Mouse (Mus musculus): ENCODE measurements at regions not wholly inside any gene's neighbourhood (a gene's known extent, or its start where the extent isn't known, plus 50 kb on each side); places are given as distances from the start of the nearest gene placed in this dataset.

DNA sequence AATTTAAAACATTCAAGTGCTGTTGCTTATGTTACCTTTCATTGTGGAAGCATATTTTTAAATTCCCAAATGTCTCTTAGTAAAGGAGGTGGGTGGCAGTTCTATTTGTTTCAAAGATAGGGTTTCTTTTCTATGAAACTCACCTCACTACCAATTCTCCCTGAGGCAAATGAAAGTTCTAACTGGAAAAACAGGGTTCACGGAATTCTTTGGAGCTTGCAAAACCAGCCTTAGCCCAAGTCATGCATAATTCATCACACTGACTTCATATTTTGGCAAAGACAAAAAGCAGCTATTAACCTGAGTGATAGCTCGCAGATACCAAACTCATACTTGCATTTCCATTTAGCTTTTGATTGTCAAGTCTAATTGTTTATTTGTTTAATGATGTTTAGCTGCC lies 73.8 kb downstream of the Dio2 start:
- DNase-seq (ENCODE audit: low spot score in 2 of 2) = no peak

DNA sequence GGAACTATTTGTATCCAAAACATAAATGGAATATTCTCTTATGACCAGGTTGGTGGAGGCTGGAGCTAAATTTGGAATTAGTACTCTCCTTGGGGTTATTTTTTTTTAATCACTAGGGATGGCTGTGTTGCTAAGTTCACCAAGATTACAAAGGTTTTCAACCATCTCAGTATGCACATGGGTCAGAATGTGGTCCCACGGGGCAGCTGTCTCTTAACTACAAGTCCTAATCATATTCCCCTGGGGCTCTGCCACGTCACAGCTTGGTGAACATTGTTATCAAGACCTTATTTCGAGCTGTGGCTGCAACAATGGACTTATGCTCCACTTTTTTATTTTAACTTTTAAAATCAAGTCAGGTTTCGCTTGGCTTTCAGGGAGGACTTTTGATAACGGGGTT lies 92.8 kb downstream of the Dio2 start:
- no peak for DNase-seq (ENCODE audit: low spot score in 2 of 2)

- DNase-seq (ENCODE audit: low spot score in 2 of 2) = no peak
Measured at GRCm38 (mm10) chr12:90643891-90644290, 94.3 kb downstream of the Dio2 start.

DNA sequence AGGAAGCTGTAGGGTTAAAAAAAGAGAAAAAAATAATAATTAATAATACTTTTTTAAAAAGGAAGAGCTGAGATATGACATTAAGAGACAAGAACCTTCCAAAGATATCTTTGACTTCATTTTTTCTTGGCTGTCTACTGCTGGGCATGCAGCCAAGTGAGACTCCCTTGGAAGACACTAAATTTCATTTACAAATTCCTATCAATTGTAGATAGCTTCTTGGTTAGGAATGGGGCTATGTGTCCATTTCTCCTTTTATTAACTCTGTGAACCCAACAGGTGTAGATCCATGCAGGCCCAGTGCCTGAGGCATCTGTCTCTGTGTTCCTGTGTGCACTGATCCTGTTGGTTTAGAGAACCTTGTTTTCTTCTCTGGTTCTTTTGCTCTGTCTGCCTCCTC lies 113.4 kb downstream of the Dio2 start:
- no peak for DNase-seq (ENCODE audit: low spot score in 2 of 2)

DNA sequence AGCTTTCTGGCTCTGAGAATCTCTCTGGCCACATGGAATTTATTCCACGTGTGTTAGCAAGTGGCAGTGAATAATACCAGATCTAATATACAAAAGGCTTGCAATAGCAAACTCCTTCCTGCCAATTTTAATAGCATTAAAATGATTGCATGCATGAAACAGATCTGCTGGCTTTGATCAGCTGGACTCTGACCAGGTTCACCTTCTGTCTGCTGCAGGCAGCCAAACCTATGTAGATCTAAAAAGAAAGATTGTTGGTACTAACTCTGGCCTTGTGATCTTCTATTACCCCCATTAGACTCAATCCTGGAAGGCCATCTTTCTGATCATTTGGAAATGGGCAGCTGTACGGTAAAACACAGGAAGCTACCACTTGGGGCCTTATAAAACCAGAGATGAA lies 114.8 kb downstream of the Dio2 start:
- DNase-seq (ENCODE audit: low spot score in 2 of 2) = no peak

GRCm38 (mm10) chr12:90608810-90609209 lies 129.4 kb downstream of the Dio2 start:
- no peak for DNase-seq (ENCODE audit: low spot score in 2 of 2)

DNA sequence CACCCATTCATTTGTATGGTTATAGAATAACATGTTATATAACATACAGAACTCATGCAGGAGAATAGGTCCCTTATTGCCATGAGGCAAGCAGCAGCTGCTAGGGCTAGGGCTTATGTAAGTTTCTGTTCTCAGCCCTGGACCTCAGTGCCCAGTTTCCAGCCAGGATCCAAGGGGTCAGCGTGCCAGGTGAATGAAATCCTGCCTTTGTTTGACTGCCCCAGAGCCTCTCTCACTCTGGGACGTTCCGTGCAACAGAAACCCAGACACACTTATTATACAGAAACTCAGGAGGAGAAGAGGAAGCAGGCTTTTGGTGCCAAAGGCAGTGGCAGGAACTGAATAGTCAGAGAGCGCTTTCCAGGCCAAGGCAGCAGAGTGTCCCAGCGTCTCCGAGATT lies 130.3 kb downstream of the Dio2 start:
- DNase-seq (ENCODE audit: low spot score in 2 of 2) = no peak

GRCm38 (mm10) chr12:90580006-90580405 lies 158.2 kb downstream of the Dio2 start:
- DNase-seq (ENCODE audit: low spot score in 2 of 2) = no peak

DNA sequence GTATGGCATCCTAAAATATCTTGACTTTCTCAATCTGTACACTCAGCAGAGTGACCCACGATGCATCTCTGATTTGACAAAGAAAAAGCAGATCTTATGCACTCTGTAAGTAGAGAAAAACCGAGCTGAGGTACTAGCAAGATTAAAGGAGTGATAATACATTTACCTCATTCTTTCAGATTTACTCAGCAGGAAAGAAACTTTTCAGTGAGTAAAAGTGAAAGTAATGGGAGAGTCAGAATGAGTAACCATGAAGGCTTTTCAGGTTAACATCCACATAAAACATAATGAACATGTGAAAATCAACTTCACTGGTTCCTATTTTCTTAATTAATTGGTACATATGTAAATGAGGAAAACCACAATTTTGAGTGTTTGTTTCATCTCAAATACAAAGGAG lies 162.1 kb downstream of the Dio2 start:
- DNase-seq (ENCODE audit: low spot score in 2 of 2) = no peak

DNA sequence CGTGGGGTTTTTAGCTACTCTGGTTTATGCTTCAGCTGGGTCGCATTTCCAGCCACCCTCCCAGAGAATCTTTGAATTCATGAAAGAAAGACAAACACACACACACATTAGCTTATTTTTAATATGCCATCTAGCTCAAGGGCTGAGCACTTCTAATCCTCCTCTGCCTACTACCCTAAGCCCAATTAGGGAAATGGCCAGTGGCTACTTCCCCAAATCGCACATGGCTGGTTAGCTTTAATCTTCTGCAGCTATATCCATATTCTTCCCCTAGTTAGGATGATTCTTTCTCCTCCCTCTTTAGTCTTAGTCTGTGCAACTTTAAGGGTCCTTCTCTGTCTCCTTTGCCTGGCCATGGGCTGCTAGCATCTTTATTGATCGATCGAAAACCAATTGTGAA lies 166.3 kb downstream of the Dio2 start:
- DNase-seq (ENCODE audit: low spot score in 2 of 2) = no peak

- no peak for DNase-seq (ENCODE audit: low spot score in 2 of 2)
Measured at GRCm38 (mm10) chr12:90571506-90571905, 166.7 kb downstream of the Dio2 start.

DNA sequence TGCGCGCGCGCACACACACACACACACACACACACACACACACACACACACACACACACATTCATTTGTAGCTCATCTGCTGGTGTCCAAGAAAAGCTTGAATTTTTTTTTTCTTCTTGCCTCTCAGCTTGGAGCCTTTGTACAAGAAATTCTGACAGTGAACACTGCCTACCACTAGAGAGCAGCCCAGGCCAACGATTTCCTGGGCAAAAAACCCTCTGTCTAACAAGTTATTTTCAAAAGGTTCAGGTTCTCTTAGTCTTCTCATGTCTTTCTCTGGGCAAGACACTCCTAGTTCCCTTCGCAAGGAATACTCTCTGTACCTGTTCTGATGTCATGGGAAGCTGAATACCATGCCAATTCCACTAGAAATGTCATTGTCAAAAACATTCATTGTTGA lies 171.9 kb downstream of the Dio2 start:
- DNase-seq (ENCODE audit: low spot score in 2 of 2) = no peak

DNA sequence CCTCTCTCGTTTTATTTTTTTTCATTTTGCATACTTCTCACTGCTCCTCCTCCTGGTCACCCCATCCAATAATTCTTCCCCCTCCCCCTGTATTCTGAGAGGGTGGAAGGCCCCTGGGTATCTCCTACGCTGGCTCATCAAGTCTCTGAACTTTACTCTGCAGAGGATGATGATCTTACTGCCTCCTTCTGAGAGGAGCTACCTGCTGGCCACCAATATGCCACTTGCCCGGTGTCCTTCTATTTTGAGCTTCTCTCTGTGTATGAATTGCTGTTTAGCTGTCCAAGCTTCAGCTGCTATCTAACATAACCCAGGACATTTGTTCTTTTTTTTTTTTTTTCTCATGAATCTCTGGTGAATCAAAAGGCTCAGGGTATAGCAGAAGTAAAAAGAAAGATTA lies 173.2 kb downstream of the Dio2 start:
- DNase-seq (ENCODE audit: low spot score in 2 of 2) = no peak

DNA sequence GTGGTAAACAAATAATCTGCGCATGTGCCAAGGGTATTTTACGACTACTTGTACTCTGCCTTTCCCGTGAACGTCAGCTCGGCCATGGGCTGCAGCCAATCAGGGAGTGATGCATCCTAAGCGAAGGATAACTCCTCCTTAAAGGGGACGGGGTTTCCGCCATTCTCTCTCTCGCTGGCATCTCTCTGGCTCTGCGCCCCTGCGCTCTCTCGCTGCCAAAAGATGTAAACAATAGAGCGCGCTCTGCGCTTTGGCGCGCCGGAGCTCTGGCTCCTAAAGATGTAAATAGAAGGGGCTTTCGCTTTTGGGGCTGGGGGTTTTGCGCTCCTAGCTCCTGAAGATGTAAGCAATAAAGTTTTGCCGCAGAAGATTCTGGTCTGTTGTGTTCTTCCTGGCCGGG lies 173.6 kb downstream of the Dio2 start:
- peak in 1 of 2 experiments; percentile 11 for DNase-seq (ENCODE audit: low spot score in 2 of 2)

DNA sequence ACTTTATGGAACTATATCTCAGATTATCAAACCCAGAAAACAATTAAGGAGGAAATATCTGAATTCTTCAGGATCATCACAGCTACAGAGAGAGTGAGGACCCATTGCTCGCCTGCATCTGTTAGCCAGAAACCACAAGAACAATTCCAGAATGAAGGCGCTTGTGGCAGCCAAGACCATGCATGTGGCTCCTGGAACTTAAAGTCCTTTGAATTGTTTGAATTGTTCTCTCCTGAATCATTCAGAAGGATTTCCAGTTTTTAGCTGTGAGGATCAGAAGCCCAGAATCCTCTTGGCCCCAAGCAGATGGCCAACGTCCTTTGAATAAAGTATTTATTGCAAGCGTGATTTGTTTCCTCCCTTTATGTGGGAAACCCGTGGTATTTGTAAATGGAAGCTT lies 195.9 kb downstream of the Dio2 start:
- no peak for DNase-seq (ENCODE audit: low spot score in 2 of 2)
